Mouse (Mus musculus): ENCODE results near the gene Pycr2. TPM values are rescaled to one million over a fixed set of nuclear protein-coding genes. Genes with fewer than 3 reads are reported as not detected.

Pycr2 gene
- total and polyA plus RNA-seq, 2 experiments from 2014 or later: 64.2 to 68.4 TPM

- no peak for TF ChIP-seq CTCF (IDR thresholded peaks at IDR 0.05; ENCODE audit: low read depth)
- Histone ChIP-seq H3K9me3 (ENCODE audit: low read length) (no peaks in the 10 kb centered on the region), H3K36me3 (ENCODE audit: insufficient read depth) (peaks cover 30% of the 10 kb centered on the region), H3K27me3 (ENCODE audit: insufficient read depth, low read length) (no peaks in the 10 kb centered on the region; the same call in 1 of the 2 replicates), H3K9ac (peak overlapping the region; percentile 94), H3K4me3 (ENCODE audit: low read depth, low read length) (peak overlapping the region; percentile 90), H3K27ac (ENCODE audit: low read depth, low read length) (peak overlapping the region; percentile 89), H3K4me1 (ENCODE audit: insufficient read depth) (peaks cover 11% of the 10 kb centered on the region), H3K4me2 (ENCODE audit: low read depth) (peak overlapping the region; percentile 85)
- no peak for DNase-seq
- WGBS: 1% methylated on average over 5 of the region's 5 CpGs
- no peak for ATAC-seq
These were observed 655 bp downstream of the Pycr2 start for GRCm38 (mm10) chr1:180904815-180905080.

DNA sequence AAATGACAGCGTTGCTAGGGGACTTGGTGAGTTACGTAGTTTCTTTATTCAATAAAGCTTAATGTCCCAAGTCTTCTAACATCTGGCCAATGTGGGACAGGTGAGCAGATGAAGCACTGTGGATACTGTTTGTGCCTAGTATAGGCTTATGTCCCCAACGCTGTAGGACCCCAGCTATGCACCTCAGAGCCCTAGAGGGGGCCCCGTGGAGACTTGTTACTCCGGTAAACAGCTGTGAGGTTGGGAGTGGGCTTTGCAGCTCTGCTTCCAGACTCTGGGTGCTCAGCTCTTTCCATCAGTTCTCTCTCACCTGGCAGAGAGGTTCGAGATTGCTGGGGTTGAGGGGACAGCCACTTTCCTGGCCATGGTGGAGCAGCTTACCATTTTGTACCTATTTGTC is 1.2 kb downstream of the Pycr2 start:
- WGBS: 63% methylated on average over 6 of the region's 6 CpGs
- H3K27me3 ChIP-seq (ENCODE audit: insufficient read depth, low read length): no peaks in the 10 kb centered on the region; the same call in 1 of the 2 replicates
- peaks cover 30% of the 10 kb centered on the region for H3K36me3 ChIP-seq (ENCODE audit: insufficient read depth)
- H3K9ac ChIP-seq: 0 out of 2 replicates have a peak overlapping the region, but pooled peaks have one; percentile 94
- H3K9me3 ChIP-seq (ENCODE audit: low read length): no peaks in the 10 kb centered on the region
- H3K4me1 ChIP-seq (ENCODE audit: insufficient read depth): peaks cover 11% of the 10 kb centered on the region
- no peak overlapping the region for H3K27ac ChIP-seq (ENCODE audit: low read depth, low read length)
- peak overlapping the region; percentile 90 for H3K4me3 ChIP-seq (ENCODE audit: low read depth, low read length)
- ATAC-seq (no peak), DNase-seq (no peak)
- H3K4me2 ChIP-seq (ENCODE audit: low read depth): peak overlapping the region; percentile 85
- no peak for TF ChIP-seq CTCF (IDR thresholded peaks at IDR 0.05; ENCODE audit: low read depth)

DNA sequence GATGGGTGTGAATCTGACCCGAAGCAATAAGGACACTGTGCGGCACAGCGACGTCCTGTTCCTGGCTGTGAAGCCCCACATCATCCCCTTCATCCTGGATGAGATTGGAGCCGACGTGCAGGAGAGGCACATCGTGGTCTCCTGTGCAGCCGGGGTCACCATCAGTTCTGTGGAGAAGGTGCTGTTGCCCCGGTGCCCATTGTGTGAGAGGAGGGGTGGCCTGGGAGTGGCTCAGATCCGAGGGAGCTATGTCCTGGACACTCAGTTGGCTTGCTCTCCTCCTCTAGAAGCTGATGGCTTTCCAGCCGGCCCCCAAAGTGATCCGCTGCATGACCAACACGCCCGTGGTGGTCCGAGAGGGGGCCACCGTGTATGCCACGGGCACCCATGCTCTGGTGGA is 1.8 kb downstream of the Pycr2 start:
- Histone ChIP-seq H3K9me3 (ENCODE audit: low read length) (no peaks in the 10 kb centered on the region), H3K27ac (ENCODE audit: low read depth, low read length) (no peak overlapping the region), H3K9ac (no peak overlapping the region), H3K4me3 (ENCODE audit: low read depth, low read length) (no peak overlapping the region), H3K4me2 (ENCODE audit: low read depth) (no peak overlapping the region), H3K4me1 (ENCODE audit: insufficient read depth) (peaks cover 11% of the 10 kb centered on the region), H3K36me3 (ENCODE audit: insufficient read depth) (peaks cover 30% of the 10 kb centered on the region), H3K27me3 (ENCODE audit: insufficient read depth, low read length) (no peaks in the 10 kb centered on the region)
- DNase-seq (no peak), ATAC-seq (no peak)
- 92% methylated on average over 17 of the region's 17 CpGs for WGBS
- TF ChIP-seq CTCF (IDR thresholded peaks at IDR 0.05; ENCODE audit: low read depth): no peak

- 91% methylated on average over 24 of the region's 24 CpGs for WGBS
- Histone ChIP-seq H3K4me2 (ENCODE audit: low read depth) (no peak overlapping the region), H3K9me3 (ENCODE audit: low read length) (no peaks in the 10 kb centered on the region), H3K4me1 (ENCODE audit: insufficient read depth) (peaks cover 11% of the 10 kb centered on the region), H3K27ac (ENCODE audit: low read depth, low read length) (no peak overlapping the region), H3K27me3 (ENCODE audit: insufficient read depth, low read length) (no peaks in the 10 kb centered on the region), H3K9ac (no peak overlapping the region), H3K36me3 (ENCODE audit: insufficient read depth) (peaks cover 30% of the 10 kb centered on the region), H3K4me3 (ENCODE audit: low read depth, low read length) (no peak overlapping the region)
- ATAC-seq (no peak), DNase-seq (no peak)
- TF ChIP-seq CTCF (IDR thresholded peaks at IDR 0.05; ENCODE audit: low read depth): no peak
These were observed 2.5 kb downstream of the Pycr2 start for GRCm38 (mm10) chr1:180906461-180907147.

DNA sequence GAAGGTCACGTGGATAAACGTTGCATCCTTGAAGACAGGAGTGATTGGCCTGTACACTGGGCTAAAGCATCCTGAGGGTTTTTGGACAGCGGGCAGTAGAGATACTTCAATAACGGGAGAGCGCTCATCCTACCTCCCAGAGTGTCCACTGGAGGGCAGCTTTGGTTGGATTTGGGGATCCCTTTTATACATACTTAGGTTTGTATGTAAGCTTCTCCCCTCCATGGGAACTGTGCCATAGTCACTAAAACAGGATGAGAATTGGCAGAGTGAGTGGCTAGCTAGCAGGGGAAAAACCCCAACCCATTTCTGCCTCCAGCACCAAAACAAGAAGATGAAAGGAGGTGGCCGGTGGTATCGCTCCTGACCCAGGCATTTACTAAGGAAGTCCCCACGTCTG is 7.0 kb downstream of the Pycr2 start:
- no peak overlapping the region for H3K4me3 ChIP-seq (ENCODE audit: low read depth, low read length)
- no peak overlapping the region for H3K9ac ChIP-seq
- DNase-seq: no peak
- no peak overlapping the region for H3K27ac ChIP-seq (ENCODE audit: low read depth, low read length)
- H3K27me3 ChIP-seq (ENCODE audit: insufficient read depth, low read length): no peaks in the 10 kb centered on the region
- 52% methylated on average over 8 of the region's 8 CpGs for WGBS
- ATAC-seq: no peak
- H3K4me1 ChIP-seq (ENCODE audit: insufficient read depth): no peaks in the 10 kb centered on the region
- peaks cover 26% of the 10 kb centered on the region for H3K36me3 ChIP-seq (ENCODE audit: insufficient read depth)
- TF ChIP-seq CTCF (IDR thresholded peaks at IDR 0.05; ENCODE audit: low read depth): peak; percentile 52
- no peaks in the 10 kb centered on the region for H3K9me3 ChIP-seq (ENCODE audit: low read length)
- no peak overlapping the region for H3K4me2 ChIP-seq (ENCODE audit: low read depth)

GRCm38 (mm10) chr1:180911653-180912287 is 7.7 kb downstream of the Pycr2 start:
- no peak for TF ChIP-seq CTCF (IDR thresholded peaks at IDR 0.05; ENCODE audit: low read depth)
- Histone ChIP-seq H3K4me2 (ENCODE audit: low read depth) (no peak overlapping the region), H3K36me3 (ENCODE audit: insufficient read depth) (peaks cover 20% of the 10 kb centered on the region), H3K9me3 (ENCODE audit: low read length) (no peaks in the 10 kb centered on the region), H3K9ac (no peak overlapping the region), H3K4me1 (ENCODE audit: insufficient read depth) (no peaks in the 10 kb centered on the region), H3K27ac (ENCODE audit: low read depth, low read length) (no peak overlapping the region), H3K4me3 (ENCODE audit: low read depth, low read length) (no peak overlapping the region), H3K27me3 (ENCODE audit: insufficient read depth, low read length) (no peaks in the 10 kb centered on the region)
- no peak for DNase-seq
- no peak for ATAC-seq
- 60% methylated on average over 19 of the region's 20 CpGs for WGBS

DNA sequence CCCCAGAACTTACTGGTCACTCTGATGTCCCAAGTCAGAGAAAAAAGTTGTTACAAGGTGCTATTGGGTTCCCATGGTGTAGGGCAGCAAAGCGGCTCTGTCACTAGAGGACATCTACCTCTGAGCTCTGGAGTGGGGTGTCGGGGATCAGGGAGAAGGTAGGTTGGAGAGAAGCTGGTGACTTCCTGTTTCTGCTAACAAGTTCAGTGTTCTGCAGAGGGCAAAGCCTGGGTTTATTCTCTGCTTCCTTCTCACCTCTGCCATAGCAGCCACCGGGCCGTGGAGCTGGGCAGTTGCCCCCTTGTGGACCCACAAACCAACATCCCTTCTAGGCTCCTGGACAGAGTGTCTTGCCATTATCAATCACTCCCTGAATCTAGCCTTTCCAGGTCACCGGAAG is 8.7 kb downstream of the Pycr2 start:
- Histone ChIP-seq H3K9me3 (ENCODE audit: low read length) (no peaks in the 10 kb centered on the region), H3K36me3 (ENCODE audit: insufficient read depth) (peaks cover 11% of the 10 kb centered on the region), H3K4me1 (ENCODE audit: insufficient read depth) (no peaks in the 10 kb centered on the region), H3K9ac (no peak overlapping the region), H3K27me3 (ENCODE audit: insufficient read depth, low read length) (no peaks in the 10 kb centered on the region), H3K4me3 (ENCODE audit: low read depth, low read length) (no peak overlapping the region), H3K27ac (ENCODE audit: low read depth, low read length) (no peak overlapping the region), H3K4me2 (ENCODE audit: low read depth) (no peak overlapping the region)
- ATAC-seq: no peak
- TF ChIP-seq CTCF (IDR thresholded peaks at IDR 0.05; ENCODE audit: low read depth): no peak
- DNase-seq: no peak
- WGBS: 89% methylated on average over 5 of the region's 5 CpGs
